Comparison of ENCODE assay signal across 14 mouse cellular contexts in genomic region chr11:68022895-68023294, GRCm38 (mm10). TPM values are rescaled to one million over a fixed set of nuclear protein-coding genes. Genes with fewer than 3 reads are reported as not detected.
DNase-seq lines count a peak whose midpoint lies in the region; ATAC-seq lines count a peak whose summit lies in the region.
"Had no signal": no experiment of that assay in that cellular context is flagged by ENCODE, and none has a peak within 500 bp of the region (broad histone marks: within the 10 kb centered on the region; RNA-seq: fewer than 3 reads in every experiment).

No protein-coding gene starts in this region.

- no peaks in the 10 kb centered on the region for H3K36me3 ChIP-seq in intestine, embryonic 16.5 days (ENCODE audit: control insufficient read depth, insufficient read depth, low read length)
- H3K36me3 ChIP-seq in stomach, embryonic 15.5 days: no peaks in the 10 kb centered on the region
- H3K36me3 ChIP-seq in forebrain, embryonic 13.5 days (ENCODE audit: poor library complexity, severe bottlenecking): no peaks in the 10 kb centered on the region
- H3K36me3 ChIP-seq: forebrain, embryonic 10.5 days had no signal

- 59% methylated on average over 5 of the region's 5 CpGs for WGBS in intestine, embryonic 16.5 days
- WGBS in stomach, embryonic 15.5 days: 37% methylated on average over 5 of the region's 5 CpGs
- WGBS in forebrain, embryonic 13.5 days: 89% methylated on average over 5 of the region's 5 CpGs

- peak; percentile 27 for DNase-seq in kidney, adult 9 months
- DNase-seq in kidney, adult 11 months: no peak
- peak; percentile 54 to 81 for DNase-seq in heart, adult 9 months (ENCODE audit: low spot score in 2 of 2)
- no peak for DNase-seq in layer of hippocampus, adult 11-12 months (ENCODE audit: low spot score)
- DNase-seq: cerebellum, postnatal 14 days; midbrain, embryonic 14.5 days had no signal

- H3K9ac ChIP-seq in intestine, embryonic 16.5 days (ENCODE audit: low read depth, low read length): no peak overlapping the region
- H3K9ac ChIP-seq in stomach, embryonic 15.5 days: no peak overlapping the region
- no peak overlapping the region for H3K9ac ChIP-seq in forebrain, embryonic 13.5 days

- no peak overlapping the region for H3K4me2 ChIP-seq in intestine, embryonic 16.5 days (ENCODE audit: low read depth, low read length)
- H3K4me2 ChIP-seq in stomach, embryonic 15.5 days: no peak overlapping the region
- H3K4me2 ChIP-seq in forebrain, embryonic 13.5 days: no peak overlapping the region

- ATAC-seq in intestine, embryonic 16.5 days: peak; percentile 57; the same call in 1 of the 2 replicates
- peak; percentile 39; the same call in 1 of the 2 replicates for ATAC-seq in stomach, embryonic 15.5 days (ENCODE audit: insufficient read depth, low FRiP score, low read depth)
- ATAC-seq in forebrain, embryonic 13.5 days: no peak
- ATAC-seq: CD4-positive, CD25-positive, alpha-beta regulatory T cell, adult 4 months; hindbrain, postnatal 0 days had no signal

- H3K27ac ChIP-seq in intestine, embryonic 16.5 days (ENCODE audit: low read length): 0 out of 2 replicates have a peak overlapping the region, but pooled peaks have one; percentile 39
- peak overlapping the region; percentile 17; the same call in 1 of the 2 replicates for H3K27ac ChIP-seq in stomach, embryonic 15.5 days
- H3K27ac ChIP-seq in forebrain, embryonic 13.5 days: no peak overlapping the region
- H3K27ac ChIP-seq: forebrain, embryonic 10.5 days; hindbrain, postnatal 0 days; macrophage had no signal

- H3K4me1 ChIP-seq in intestine, embryonic 16.5 days (ENCODE audit: control insufficient read depth, insufficient read depth, low read length): peaks cover 24% of the 10 kb centered on the region
- H3K4me1 ChIP-seq in stomach, embryonic 15.5 days: peaks cover 20% of the 10 kb centered on the region
- H3K4me1 ChIP-seq in forebrain, embryonic 13.5 days: no peaks in the 10 kb centered on the region
- H3K4me1 ChIP-seq: forebrain, embryonic 10.5 days had no signal

- H3K27me3 ChIP-seq in intestine, embryonic 16.5 days (replicated peaks; ENCODE audit: control insufficient read depth, insufficient read depth, low read length): no peaks in the 10 kb centered on the region
- no peaks in the 10 kb centered on the region for H3K27me3 ChIP-seq in stomach, embryonic 15.5 days (replicated peaks)
- no peaks in the 10 kb centered on the region for H3K27me3 ChIP-seq in forebrain, embryonic 13.5 days

- no peaks in the 10 kb centered on the region for H3K9me3 ChIP-seq in intestine, embryonic 16.5 days (ENCODE audit: control insufficient read depth, low read length)
- no peaks in the 10 kb centered on the region for H3K9me3 ChIP-seq in stomach, embryonic 15.5 days
- no peaks in the 10 kb centered on the region for H3K9me3 ChIP-seq in forebrain, embryonic 13.5 days (replicated peaks)
- H3K9me3 ChIP-seq: forebrain, embryonic 10.5 days had no signal

- H3K4me3 ChIP-seq in intestine, embryonic 16.5 days (ENCODE audit: low read length): no peak overlapping the region
- no peak overlapping the region for H3K4me3 ChIP-seq in stomach, embryonic 15.5 days (replicated peaks)
- no peak overlapping the region for H3K4me3 ChIP-seq in forebrain, embryonic 13.5 days
- H3K4me3 ChIP-seq: forebrain, embryonic 10.5 days had no signal

RNA-seq across cellular contexts. Expression of gene Stx8, which starts 56.9 kb away (rescaled TPM):
- 63.5 and 64.2 TPM in 2 replicates for polyA plus RNA-seq in intestine, embryonic 16.5 days (2015; fragmentation: Nextera tagmentation; extraction: Ambion mirVana)
- 55.9 and 59.4 TPM in 2 replicates for polyA plus RNA-seq in stomach, embryonic 15.5 days (2015; fragmentation: Nextera tagmentation; extraction: Ambion mirVana)
- 63.0 and 66.0 TPM in 2 replicates for polyA plus RNA-seq in forebrain, embryonic 13.5 days (2015; fragmentation: Nextera tagmentation; extraction: Ambion mirVana)

RNA-seq across cellular contexts. Expression of gene Cfap52, which starts 57.4 kb away (rescaled TPM):
- polyA plus RNA-seq in intestine, embryonic 16.5 days (2015; fragmentation: Nextera tagmentation; extraction: Ambion mirVana): 0.57 and 0.89 TPM in 2 replicates
- 0.86 and 1.5 TPM in 2 replicates for polyA plus RNA-seq in stomach, embryonic 15.5 days (2015; fragmentation: Nextera tagmentation; extraction: Ambion mirVana)
- 2.7 and 3.4 TPM in 2 replicates for polyA plus RNA-seq in forebrain, embryonic 13.5 days (2015; fragmentation: Nextera tagmentation; extraction: Ambion mirVana)
- polyA plus RNA-seq: CD4-positive, CD25-positive, alpha-beta regulatory T cell, adult 4 months; embryonic facial prominence, embryonic 11.5 days; macrophage had no signal

Comparison
In these comparisons a context has a peak if more than half of its experiments do, and no peak if none do; other contexts are left out.
1. DNase-seq: peak in kidney, adult 9 months (single experiment) and heart, adult 9 months (2 of 2); none in kidney, adult 11 months (single experiment) and layer of hippocampus, adult 11-12 months (single experiment).